ENCODE assay signal across 20 mouse cellular contexts in the genomic region with DNA sequence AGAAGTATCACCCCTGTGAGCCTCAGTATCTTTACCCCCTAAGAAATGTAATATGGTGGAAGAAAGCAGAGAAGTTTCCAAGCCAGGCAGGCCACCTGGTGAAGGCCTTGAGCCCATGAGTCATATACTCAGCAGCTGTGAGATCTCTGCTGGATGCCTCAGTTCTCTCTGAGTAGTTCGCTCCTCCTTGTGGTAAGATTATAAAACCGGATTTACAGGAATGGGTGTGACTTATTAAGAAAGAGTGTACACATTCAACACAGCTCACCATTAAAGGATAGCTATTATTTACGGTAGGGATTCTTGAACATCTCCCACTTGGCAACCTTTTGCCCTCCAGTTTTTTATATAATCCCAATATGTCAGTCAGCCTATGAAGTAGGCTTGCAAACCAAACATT.
DNase-seq lines count a peak whose midpoint lies in the region; ATAC-seq and TF ChIP-seq lines count a peak whose summit lies in the region.
"Had no signal": no experiment of that assay in that cellular context is flagged by ENCODE, and none has a peak within 500 bp of the region (broad histone marks: within the 10 kb centered on the region; RNA-seq: fewer than 3 reads in every experiment).

No protein-coding gene starts in this region.

- no peaks in the 10 kb centered on the region for H3K9me3 ChIP-seq in stomach, embryonic 14.5 days (ENCODE audit: control insufficient read depth, low read depth, low read length)
- H3K9me3 ChIP-seq: kidney, embryonic 15.5 days; midbrain, embryonic 13.5 days; neural tube, embryonic 15.5 days had no signal

- DNase-seq in CD4-positive, CD25-positive, alpha-beta regulatory T cell, adult 2 months (ENCODE audit: low read depth, low spot score), result peak; percentile 6
- DNase-seq in lung, postnatal 36 days, result peak; percentile 20
- no peak for DNase-seq in lung, adult 2 months
- DNase-seq in fat pad, adult 2 months (ENCODE audit: extremely low read depth, low read depth, low spot score), result peak; percentile 77
- DNase-seq in testis, postnatal 10 days (ENCODE audit: low spot score), result no peak
- no peak for DNase-seq in left cerebral cortex, adult 18-20 months (ENCODE audit: low spot score in 2 of 2)
- DNase-seq: adrenal gland, postnatal 25 days; cerebellum, adult 9-11 months; heart, postnatal 4 days; lung, postnatal 4 days had no signal

- no peak overlapping the region for H3K4me2 ChIP-seq in stomach, embryonic 14.5 days (replicated peaks; ENCODE audit: low read depth, low read length)
- H3K4me2 ChIP-seq: kidney, embryonic 15.5 days; midbrain, embryonic 13.5 days; neural tube, embryonic 15.5 days had no signal

- no peak for TF ChIP-seq POLR2A in lung, adult 2 months (IDR thresholded peaks at IDR 0.05; ENCODE audit: borderline replicate concordance, extremely low read depth, low read depth, low read length)

- no peak overlapping the region for H3K9ac ChIP-seq in stomach, embryonic 14.5 days (replicated peaks; ENCODE audit: low read depth, low read length)
- H3K9ac ChIP-seq: kidney, embryonic 15.5 days; liver, embryonic 14.5 days; midbrain, embryonic 13.5 days; neural tube, embryonic 15.5 days had no signal

- no peak for TF ChIP-seq CTCF in lung, adult 2 months (IDR thresholded peaks at IDR 0.05; ENCODE audit: insufficient read depth, low read length)

- no peaks in the 10 kb centered on the region for H3K27me3 ChIP-seq in stomach, embryonic 14.5 days (ENCODE audit: control insufficient read depth, insufficient read depth, low read length)
- H3K27me3 ChIP-seq: kidney, embryonic 15.5 days; midbrain, embryonic 13.5 days; neural tube, embryonic 15.5 days had no signal

- no peak overlapping the region for H3K4me3 ChIP-seq in lung, adult 2 months (replicated peaks; ENCODE audit: extremely low read depth, low read depth, low read length)
- H3K4me3 ChIP-seq in stomach, embryonic 14.5 days (ENCODE audit: low read depth, low read length), result no peak overlapping the region
- H3K4me3 ChIP-seq: kidney, embryonic 15.5 days; layer of hippocampus, adult 2 months; left cerebral cortex, adult 2 months; midbrain, embryonic 13.5 days; myocyte; neural tube, embryonic 15.5 days had no signal

- no peaks in the 10 kb centered on the region for H3K4me1 ChIP-seq in lung, adult 2 months (ENCODE audit: control insufficient read depth, insufficient read depth, low read length)
- no peaks in the 10 kb centered on the region for H3K4me1 ChIP-seq in stomach, embryonic 14.5 days (ENCODE audit: control insufficient read depth, insufficient read depth, low read length)
- H3K4me1 ChIP-seq: kidney, embryonic 15.5 days; neural tube, embryonic 15.5 days had no signal

- ATAC-seq in CD4-positive, CD25-positive, alpha-beta regulatory T cell, adult 4 months, result no peak
- peak; percentile 53; the same call in 1 of the 2 replicates for ATAC-seq in stomach, embryonic 14.5 days (ENCODE audit: insufficient number of reproducible peaks, insufficient read depth, low FRiP score, low read depth)
- ATAC-seq: forebrain, embryonic 14.5 days; midbrain, embryonic 13.5 days had no signal

- WGBS in lung, adult 2 months, result 61% methylated on average over 3 of the region's 3 CpGs
- 50% methylated on average over 3 of the region's 3 CpGs for WGBS in stomach, embryonic 14.5 days

- H3K27ac ChIP-seq in stomach, embryonic 14.5 days (ENCODE audit: low read length), result no peak overlapping the region
- H3K27ac ChIP-seq: kidney, embryonic 15.5 days; layer of hippocampus, adult 2 months; left cerebral cortex, adult 2 months; liver, embryonic 14.5 days; midbrain, embryonic 13.5 days had no signal

- H3K36me3 ChIP-seq in stomach, embryonic 14.5 days (ENCODE audit: control insufficient read depth, insufficient read depth, low read length), result no peaks in the 10 kb centered on the region
- H3K36me3 ChIP-seq: kidney, embryonic 15.5 days; midbrain, embryonic 13.5 days; neural tube, embryonic 15.5 days had no signal

Comparison
In these comparisons a context has a peak if more than half of its experiments do, and no peak if none do; other contexts are left out.
1. DNase-seq: peak in CD4-positive, CD25-positive, alpha-beta regulatory T cell, adult 2 months (single experiment), lung, postnatal 36 days (single experiment) and fat pad, adult 2 months (single experiment); none in lung, adult 2 months (single experiment), testis, postnatal 10 days (single experiment) and left cerebral cortex, adult 18-20 months (0 of 2).